In genomic region chr16:51809120-51809519, GRCm38 (mm10) we compare ENCODE assay signal across 26 mouse cellular contexts.
DNase-seq lines count a peak whose midpoint lies in the region; ATAC-seq and TF ChIP-seq lines count a peak whose summit lies in the region.
"Had no signal": no experiment of that assay in that cellular context is flagged by ENCODE, and none has a peak within 500 bp of the region (broad histone marks: within the 10 kb centered on the region; RNA-seq: fewer than 3 reads in every experiment).

No protein-coding gene starts in this region.

- 0 out of 2 replicates have a peak, but pooled peaks cover under 1% of the 10 kb centered on the region for H3K9me3 ChIP-seq in heart, embryonic 12.5 days (replicated peaks)
- no peaks in the 10 kb centered on the region for H3K9me3 ChIP-seq in heart, embryonic 13.5 days
- H3K9me3 ChIP-seq: embryonic facial prominence, embryonic 10.5 days; embryonic facial prominence, embryonic 13.5 days; forebrain, embryonic 12.5 days; forebrain, embryonic 15.5 days had no signal

- H3K27me3 ChIP-seq in heart, embryonic 12.5 days (replicated peaks) = no peaks in the 10 kb centered on the region
- H3K27me3 ChIP-seq in heart, embryonic 13.5 days (replicated peaks) = no peaks in the 10 kb centered on the region
- H3K27me3 ChIP-seq: embryonic facial prominence, embryonic 13.5 days; forebrain, embryonic 12.5 days; forebrain, embryonic 15.5 days had no signal

- H3K27ac ChIP-seq in heart, embryonic 12.5 days (ENCODE audit: poor library complexity, severe bottlenecking) = no peak overlapping the region
- H3K27ac ChIP-seq in heart, embryonic 13.5 days (replicated peaks) = peak overlapping the region; percentile 58
- H3K27ac ChIP-seq in layer of hippocampus, adult 2 months = no peak overlapping the region
- H3K27ac ChIP-seq: embryonic facial prominence, embryonic 10.5 days; embryonic facial prominence, embryonic 13.5 days; forebrain, embryonic 12.5 days; forebrain, embryonic 15.5 days; hindbrain, embryonic 14.5 days; hindbrain, postnatal 0 days had no signal

- DNase-seq in heart, adult 18-20 months = peak; percentile 4 to 6
- no peak for DNase-seq in heart, postnatal 36 days
- peak; percentile 14 to 24 for DNase-seq in heart, postnatal 10 days
- DNase-seq in layer of hippocampus, adult 2 months (ENCODE audit: low spot score in 2 of 2) = no peak
- DNase-seq: adrenal gland, postnatal 10 days; adrenal gland, postnatal 36 days; cerebellum, adult 18-20 months; cerebellum, adult 9-11 months; cerebellum, postnatal 25 days; embryo, embryonic 11 days; gastrocnemius, postnatal 25 days; kidney, adult 18-20 months; kidney, adult 9 months had no signal

- H3K4me1 ChIP-seq in heart, embryonic 12.5 days (replicated peaks) = peaks cover 6% of the 10 kb centered on the region; the same call in 1 of the 2 replicates
- H3K4me1 ChIP-seq in heart, embryonic 13.5 days = peaks cover 11% of the 10 kb centered on the region
- H3K4me1 ChIP-seq: embryonic facial prominence, embryonic 10.5 days; embryonic facial prominence, embryonic 13.5 days; forebrain, embryonic 12.5 days; forebrain, embryonic 15.5 days had no signal

- 31% methylated on average over 2 of the region's 2 CpGs for WGBS in heart, embryonic 12.5 days
- 31% methylated on average over 2 of the region's 2 CpGs for WGBS in heart, embryonic 13.5 days

- H3K4me2 ChIP-seq in heart, embryonic 12.5 days = no peak overlapping the region
- no peak overlapping the region for H3K4me2 ChIP-seq in heart, embryonic 13.5 days
- H3K4me2 ChIP-seq: embryonic facial prominence, embryonic 13.5 days; forebrain, embryonic 12.5 days; forebrain, embryonic 15.5 days; hindbrain, embryonic 14.5 days had no signal

- no peak overlapping the region for H3K9ac ChIP-seq in heart, embryonic 12.5 days
- no peak overlapping the region for H3K9ac ChIP-seq in heart, embryonic 13.5 days
- H3K9ac ChIP-seq: embryonic facial prominence, embryonic 13.5 days; forebrain, embryonic 12.5 days; forebrain, embryonic 15.5 days; hindbrain, embryonic 14.5 days had no signal

- intact Hi-C loops in heart, postnatal 36 days (cut with DNase I) = no loop called here
- intact Hi-C loops in heart, postnatal 10 days (cut with DNase I) = no loop called here

- ATAC-seq in heart, embryonic 12.5 days (ENCODE audit: insufficient number of reproducible peaks, low FRiP score) = no peak
- ATAC-seq in heart, embryonic 13.5 days (ENCODE audit: extremely low read depth, insufficient number of reproducible peaks, low FRiP score, low TSS enrichment) = no peak
- ATAC-seq in common myeloid progenitor, adult 5-6 weeks (replicated peaks; ENCODE audit: low read depth, poor library complexity, severe bottlenecking) = 0 out of 2 replicates have a peak, but pooled peaks have one; percentile 8
- ATAC-seq in activated CD4-positive, CD25-positive, alpha-beta regulatory T cell, adult 4 months = no peak
- ATAC-seq: forebrain, embryonic 15.5 days; hindbrain, postnatal 0 days; inflammation-experienced regulatory T-cells, adult 6 months; intestine, embryonic 16.5 days had no signal

- no peaks in the 10 kb centered on the region for H3K36me3 ChIP-seq in heart, embryonic 12.5 days
- no peaks in the 10 kb centered on the region for H3K36me3 ChIP-seq in heart, embryonic 13.5 days
- H3K36me3 ChIP-seq: embryonic facial prominence, embryonic 10.5 days; embryonic facial prominence, embryonic 13.5 days; forebrain, embryonic 12.5 days; forebrain, embryonic 15.5 days had no signal

- TF ChIP-seq CTCF in layer of hippocampus, adult 2 months (conservative IDR thresholded peaks at IDR 0.05) = no peak

- H3K4me3 ChIP-seq in heart, embryonic 12.5 days = no peak overlapping the region
- no peak overlapping the region for H3K4me3 ChIP-seq in heart, embryonic 13.5 days
- H3K4me3 ChIP-seq in layer of hippocampus, adult 2 months = no peak overlapping the region
- H3K4me3 ChIP-seq: embryonic facial prominence, embryonic 10.5 days; embryonic facial prominence, embryonic 13.5 days; erythroblast, embryonic 14.5 days; forebrain, embryonic 12.5 days; forebrain, embryonic 15.5 days had no signal

Comparison
In these comparisons a context has a peak if more than half of its experiments do, and no peak if none do; other contexts are left out.
1. DNase-seq: peak in heart, adult 18-20 months (2 of 2) and heart, postnatal 10 days (2 of 2); none in heart, postnatal 36 days (0 of 2) and layer of hippocampus, adult 2 months (0 of 2).